In the genomic region with DNA sequence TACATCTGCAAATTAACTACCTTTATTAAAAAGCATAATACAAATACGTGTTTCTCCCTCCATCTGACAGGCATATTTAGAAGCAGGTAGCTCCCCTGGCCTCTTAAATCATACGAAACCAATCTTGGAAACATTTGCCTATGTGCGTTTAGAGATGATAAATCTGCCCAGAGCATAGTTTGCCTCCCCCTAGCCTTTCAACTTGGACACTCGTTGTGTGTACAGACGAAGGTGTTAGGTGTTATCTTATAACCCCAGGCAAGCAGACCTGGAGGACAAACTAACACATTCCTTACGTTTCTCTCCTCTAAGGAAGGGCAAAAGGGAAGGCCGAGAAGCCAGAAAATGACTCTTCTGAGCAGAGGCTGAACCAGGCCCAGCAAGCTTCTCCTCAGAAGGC, we compare ENCODE assay signal across 22 mouse cellular contexts.
DNase-seq lines count a peak whose midpoint lies in the region; ATAC-seq lines count a peak whose summit lies in the region.
"Had no signal": no experiment of that assay in that cellular context is flagged by ENCODE, and none has a peak within 500 bp of the region (broad histone marks: within the 10 kb centered on the region; RNA-seq: fewer than 3 reads in every experiment).

No protein-coding gene starts in this region.

- H3K36me3 ChIP-seq in kidney, embryonic 15.5 days: peaks cover 20% of the 10 kb centered on the region
- no peaks in the 10 kb centered on the region for H3K36me3 ChIP-seq in midbrain, embryonic 11.5 days (ENCODE audit: control insufficient read depth, insufficient read depth, low read length)
- H3K36me3 ChIP-seq in midbrain, embryonic 14.5 days (ENCODE audit: control insufficient read depth, insufficient read depth, low read length): no peaks in the 10 kb centered on the region
- H3K36me3 ChIP-seq: forebrain, embryonic 10.5 days; forebrain, embryonic 12.5 days had no signal

- ATAC-seq in kidney, embryonic 15.5 days (replicated peaks; ENCODE audit: low FRiP score): no peak
- no peak for ATAC-seq in midbrain, embryonic 11.5 days (ENCODE audit: low FRiP score)
- ATAC-seq in midbrain, embryonic 14.5 days (ENCODE audit: low FRiP score, low TSS enrichment): no peak
- ATAC-seq: forebrain, embryonic 14.5 days; forebrain, embryonic 16.5 days had no signal

- H3K4me2 ChIP-seq in kidney, embryonic 15.5 days: no peak overlapping the region
- no peak overlapping the region for H3K4me2 ChIP-seq in midbrain, embryonic 11.5 days
- no peak overlapping the region for H3K4me2 ChIP-seq in midbrain, embryonic 14.5 days (ENCODE audit: low read length)
- H3K4me2 ChIP-seq: embryonic facial prominence, embryonic 13.5 days; embryonic facial prominence, embryonic 15.5 days; forebrain, embryonic 12.5 days had no signal

- 38% methylated on average over 7 of the region's 7 CpGs for WGBS in kidney, embryonic 15.5 days
- 83% methylated on average over 7 of the region's 7 CpGs for WGBS in midbrain, embryonic 11.5 days
- 84% methylated on average over 7 of the region's 7 CpGs for WGBS in midbrain, embryonic 14.5 days

- no peaks in the 10 kb centered on the region for H3K27me3 ChIP-seq in kidney, embryonic 15.5 days
- no peaks in the 10 kb centered on the region for H3K27me3 ChIP-seq in midbrain, embryonic 11.5 days (ENCODE audit: control insufficient read depth, insufficient read depth, low read length)
- H3K27me3 ChIP-seq in midbrain, embryonic 14.5 days (ENCODE audit: control insufficient read depth, insufficient read depth, low read length): no peaks in the 10 kb centered on the region
- H3K27me3 ChIP-seq: embryonic facial prominence, embryonic 13.5 days; embryonic facial prominence, embryonic 15.5 days; forebrain, embryonic 12.5 days had no signal

- H3K4me3 ChIP-seq in kidney, embryonic 15.5 days (replicated peaks): no peak overlapping the region
- no peak overlapping the region for H3K4me3 ChIP-seq in midbrain, embryonic 11.5 days (ENCODE audit: low read depth, low read length)
- no peak overlapping the region for H3K4me3 ChIP-seq in midbrain, embryonic 14.5 days (replicated peaks; ENCODE audit: low read depth, low read length)
- H3K4me3 ChIP-seq: embryonic facial prominence, embryonic 13.5 days; embryonic facial prominence, embryonic 15.5 days; erythroblast, embryonic 14.5 days; forebrain, embryonic 10.5 days; forebrain, embryonic 12.5 days had no signal

- H3K9ac ChIP-seq in kidney, embryonic 15.5 days: no peak overlapping the region
- no peak overlapping the region for H3K9ac ChIP-seq in midbrain, embryonic 11.5 days (ENCODE audit: low read length)
- H3K9ac ChIP-seq in midbrain, embryonic 14.5 days (replicated peaks; ENCODE audit: low read length): no peak overlapping the region
- H3K9ac ChIP-seq: embryonic facial prominence, embryonic 13.5 days; embryonic facial prominence, embryonic 15.5 days; forebrain, embryonic 12.5 days had no signal

- no peak for DNase-seq in kidney, adult 8-10 months
- peak; percentile 57 for DNase-seq in midbrain, embryonic 11.5 days (ENCODE audit: low spot score, missing footprints)
- no peak for DNase-seq in midbrain, embryonic 14.5 days
- no peak for DNase-seq in layer of hippocampus, adult 9-10 months (ENCODE audit: low spot score)
- DNase-seq: adrenal gland, adult 2 months; adrenal gland, postnatal 10 days; adrenal gland, postnatal 25 days; cerebellum, adult 11 months; cerebellum, adult 18-20 months; cerebellum, adult 8-10 months; cerebellum, adult 9-11 months; cerebellum, postnatal 14 days; cerebellum, postnatal 36 days; embryo, embryonic 11 days had no signal

- peaks cover 33% of the 10 kb centered on the region for H3K4me1 ChIP-seq in kidney, embryonic 15.5 days
- H3K4me1 ChIP-seq in midbrain, embryonic 11.5 days (ENCODE audit: control insufficient read depth, insufficient read depth, low read length): no peaks in the 10 kb centered on the region
- H3K4me1 ChIP-seq in midbrain, embryonic 14.5 days (ENCODE audit: control insufficient read depth, insufficient read depth, low read length): no peaks in the 10 kb centered on the region
- H3K4me1 ChIP-seq: embryonic facial prominence, embryonic 13.5 days; embryonic facial prominence, embryonic 15.5 days had no signal

- H3K9me3 ChIP-seq in kidney, embryonic 15.5 days (replicated peaks): no peaks in the 10 kb centered on the region
- H3K9me3 ChIP-seq in midbrain, embryonic 11.5 days (ENCODE audit: control insufficient read depth, low read length): no peaks in the 10 kb centered on the region
- H3K9me3 ChIP-seq in midbrain, embryonic 14.5 days (ENCODE audit: control insufficient read depth, low read length): no peaks in the 10 kb centered on the region
- H3K9me3 ChIP-seq: embryonic facial prominence, embryonic 13.5 days; embryonic facial prominence, embryonic 15.5 days; forebrain, embryonic 10.5 days; forebrain, embryonic 12.5 days had no signal

- 0 out of 2 replicates have a peak overlapping the region, but pooled peaks have one; percentile 3 for H3K27ac ChIP-seq in kidney, embryonic 15.5 days
- H3K27ac ChIP-seq in midbrain, embryonic 11.5 days (ENCODE audit: low read depth, low read length): no peak overlapping the region
- H3K27ac ChIP-seq in midbrain, embryonic 14.5 days (replicated peaks; ENCODE audit: low read depth, low read length): no peak overlapping the region
- H3K27ac ChIP-seq: embryonic facial prominence, embryonic 13.5 days; embryonic facial prominence, embryonic 15.5 days; forebrain, embryonic 10.5 days; forebrain, embryonic 12.5 days had no signal
